Mouse (Mus musculus) embryonic fibroblast, embryonic 13.5 days (primary cell): ENCODE measurements around the gene 9230112D13Rik.

Source experiments
- CTCF ChIP-seq: IDR thresholded peaks from 2 replicates; pipeline ENCODE4 v1.5.1; 2011; ENCODE audit warnings: mild to moderate bottlenecking, control low read depth, low read length, moderate library complexity, borderline replicate concordance; ENCODE audit not compliant: insufficient read depth
- POLR2A ChIP-seq: IDR thresholded peaks from 2 replicates; pipeline ENCODE4 v1.6.1; 2011; ENCODE audit warnings: low read depth, mild to moderate bottlenecking, control low read depth, low read length, moderate library complexity

GRCm38 (mm10) chr14:34492688-34493087, 29.9 kb downstream of the 9230112D13Rik start:
- TF ChIP-seq CTCF, result no peak
- no peak for TF ChIP-seq POLR2A
